14 mouse cellular contexts compared by ENCODE assay signal in genomic region chr11:4833295-4833939, GRCm38 (mm10).
"Had no signal": no experiment of that assay in that cellular context is flagged by ENCODE, and none has a peak within 500 bp of the region (broad histone marks: within the 10 kb centered on the region; RNA-seq: fewer than 3 reads in every experiment).

No protein-coding gene starts in this region.

- H3K27me3 ChIP-seq: megakaryocyte, embryonic 14.5 days; midbrain, embryonic 13.5 days; midbrain, embryonic 15.5 days; neural tube, embryonic 12.5 days had no signal

- H3K4me3 ChIP-seq: megakaryocyte, embryonic 14.5 days; midbrain, embryonic 13.5 days; midbrain, embryonic 15.5 days; neural tube, embryonic 12.5 days had no signal

- H3K27ac ChIP-seq: midbrain, embryonic 13.5 days; midbrain, embryonic 15.5 days; neural tube, embryonic 12.5 days had no signal

- ATAC-seq: midbrain, embryonic 13.5 days; midbrain, embryonic 15.5 days had no signal

- H3K4me1 ChIP-seq: midbrain, embryonic 15.5 days; neural tube, embryonic 12.5 days had no signal

- H3K36me3 ChIP-seq: midbrain, embryonic 13.5 days; midbrain, embryonic 15.5 days; neural tube, embryonic 12.5 days had no signal

- DNase-seq: lung, adult 18-20 months; lung, embryonic 14.5 days; lung, postnatal 10 days; lung, postnatal 4 days; right cerebral cortex, postnatal 14 days; spleen, adult 18-20 months; thymus, adult 18-20 months; thymus, postnatal 14 days; thymus, postnatal 36 days had no signal

- H3K4me2 ChIP-seq: lung, embryonic 14.5 days; midbrain, embryonic 11.5 days; midbrain, embryonic 13.5 days; midbrain, embryonic 15.5 days; neural tube, embryonic 12.5 days had no signal

- H3K9me3 ChIP-seq: megakaryocyte, embryonic 14.5 days; midbrain, embryonic 13.5 days; midbrain, embryonic 15.5 days; neural tube, embryonic 12.5 days had no signal

- H3K9ac ChIP-seq: lung, embryonic 14.5 days; midbrain, embryonic 13.5 days; midbrain, embryonic 15.5 days; neural tube, embryonic 12.5 days had no signal
